Mouse (Mus musculus) thymus, adult 2 months (tissue): ENCODE measurements at regions not wholly inside any gene's neighbourhood (a gene's known extent, or its start where the extent isn't known, plus 50 kb on each side); places are given as distances from the start of the nearest gene placed in this dataset.
A peak's percentile ranks its signal among the peaks of the same experiment; 100 is the strongest.

Experiments used
- DNase-seq: peaks from one replicate; pipeline ENCODE4 v3.0.0; 2021
- H3K27ac ChIP-seq: fragments of 200-500 bp; 2 replicates; pipeline ENCODE4 v1.5.1; 2012; ENCODE audit warnings: low read length, control low read depth; ENCODE audit not compliant: control insufficient read depth, insufficient read depth
- H3K27me3 ChIP-seq: fragments of 200-500 bp; 2 replicates; pipeline ENCODE4 v1.6.1; 2012; ENCODE audit warnings: mild to moderate bottlenecking, low read length, moderate library complexity, mixed read lengths; ENCODE audit not compliant: control insufficient read depth, insufficient read depth
- H3K36me3 ChIP-seq: fragments of 200-500 bp; 2 replicates; pipeline ENCODE4 v1.6.1; 2012; ENCODE audit warnings: mild to moderate bottlenecking, low read length, moderate library complexity; ENCODE audit not compliant: control insufficient read depth, insufficient read depth
- H3K4me1 ChIP-seq: fragments of 200-500 bp; replicated peaks from 2 replicates; pipeline ENCODE4 v1.6.1; 2012; ENCODE audit warnings: low read length; ENCODE audit not compliant: control insufficient read depth, insufficient read depth
- H3K4me3 ChIP-seq: fragments of 200-500 bp; 2 replicates; pipeline ENCODE4 v1.5.1; 2012; ENCODE audit warnings: mild to moderate bottlenecking, low read length, control low read depth, moderate library complexity; ENCODE audit not compliant: control insufficient read depth, insufficient read depth
- CTCF ChIP-seq: fragments of 200-500 bp; IDR thresholded peaks from 2 replicates; pipeline ENCODE4 v1.5.1; 2012; ENCODE audit warnings: mild to moderate bottlenecking, control low read depth, low read length, moderate library complexity, borderline replicate concordance; ENCODE audit not compliant: control insufficient read depth, poor library complexity, insufficient read depth; ENCODE audit errors: extremely low read depth
- POLR2A ChIP-seq: fragments of 200-500 bp; IDR thresholded peaks from 2 replicates; pipeline ENCODE4 v1.6.1; 2012; ENCODE audit warnings: mild to moderate bottlenecking, low read length, control low read depth, moderate library complexity; ENCODE audit not compliant: control insufficient read depth, poor library complexity, insufficient read depth; ENCODE audit errors: extremely low read depth
- WGBS: fragments of 180-500 bp; shearing (Covaris S2); methylation state at CpG from one replicate; pipeline ENCODE4 v1.1.7; 2018; 5-methylcytosine and 5-hydroxymethylcytosine counted together

GRCm38 (mm10) chr5:77494601-77495000, 86.8 kb upstream of the Igfbp7 start:
- no peak for DNase-seq
- no peak overlapping the region for H3K4me3 ChIP-seq
- H3K27ac ChIP-seq: no peak overlapping the region
- H3K4me1 ChIP-seq: no peaks in the 10 kb centered on the region
- no peaks in the 10 kb centered on the region for H3K36me3 ChIP-seq
- WGBS: 71% methylated on average over 1 of the region's 1 CpGs
- H3K27me3 ChIP-seq: no peaks in the 10 kb centered on the region
- no peak for TF ChIP-seq POLR2A
- TF ChIP-seq CTCF: no peak

DNA sequence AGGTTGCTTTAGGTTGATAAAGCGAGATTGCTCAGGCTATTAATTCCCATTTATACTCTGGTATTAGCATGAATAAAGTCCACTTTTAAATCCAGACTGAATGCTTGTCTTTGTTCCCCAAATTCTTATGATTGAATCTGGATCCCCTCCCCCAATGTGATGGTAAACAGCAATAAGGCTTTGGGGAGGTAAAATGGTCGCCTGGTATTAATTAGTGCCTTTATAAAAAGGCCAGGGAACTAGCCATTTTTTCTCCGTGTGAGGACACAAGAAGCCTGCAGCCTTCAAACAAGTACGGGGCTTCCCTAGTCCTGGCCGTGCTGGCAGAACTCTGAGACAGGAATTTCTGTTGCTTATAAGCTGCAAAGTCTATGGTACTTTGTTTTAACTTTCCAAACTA, 81.1 kb upstream of the Igfbp7 start:
- WGBS: 95% methylated on average over 5 of the region's 5 CpGs
- no peak for DNase-seq

DNA sequence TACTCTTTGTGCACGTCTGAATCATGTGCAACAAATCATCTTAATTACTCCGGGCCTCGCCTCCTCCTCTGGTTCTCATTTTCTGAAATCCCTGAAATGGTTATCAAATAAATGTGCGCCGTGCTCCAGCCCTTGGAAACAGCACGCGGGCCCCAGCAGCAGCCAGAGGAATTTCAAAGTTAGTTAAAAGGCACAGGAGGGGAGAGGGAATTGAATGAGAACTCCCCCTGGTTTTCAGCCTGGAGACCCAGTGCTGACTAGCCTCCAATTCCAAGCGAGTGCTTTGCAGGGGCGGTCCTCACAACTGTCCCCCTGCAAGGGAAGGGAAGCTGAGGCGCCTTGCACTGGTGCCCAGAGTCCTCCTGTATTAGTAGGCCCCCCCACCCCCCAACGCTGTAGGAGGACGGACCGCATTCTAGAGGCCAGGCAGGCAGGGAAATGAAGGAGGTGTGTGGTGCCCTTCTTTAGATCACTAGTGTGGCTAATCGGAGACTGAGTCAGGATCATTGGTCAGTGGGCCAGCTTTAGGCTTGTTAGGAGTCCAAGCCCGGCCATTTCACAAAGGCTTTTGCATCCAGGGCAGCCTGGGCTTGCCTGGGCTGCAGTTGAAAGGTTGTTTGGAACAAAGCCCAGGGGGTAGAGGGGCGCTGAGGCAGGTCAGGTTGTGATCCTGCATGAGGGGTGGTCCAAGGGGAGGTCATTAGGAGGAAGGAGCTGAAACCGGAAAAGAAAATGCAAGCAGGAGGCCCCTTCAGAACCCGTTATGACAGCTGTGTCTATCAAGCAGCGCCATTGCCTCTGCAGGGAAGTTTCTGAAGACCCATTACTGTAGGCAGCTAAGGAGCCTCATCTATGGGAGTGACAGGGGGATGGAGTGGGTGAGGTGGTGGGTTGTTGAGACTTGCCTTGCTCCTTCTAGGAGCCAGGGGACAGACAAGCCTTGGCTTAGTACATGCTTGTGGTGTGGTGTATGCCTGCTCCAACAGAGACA, 80.3 kb upstream of the Igfbp7 start:
- Histone ChIP-seq H3K4me3 (no peak overlapping the region), H3K4me1 (peaks cover 9% of the 10 kb centered on the region), H3K27me3 (no peaks in the 10 kb centered on the region), H3K36me3 (no peaks in the 10 kb centered on the region), H3K27ac (no peak overlapping the region)
- no peak for DNase-seq
- TF ChIP-seq CTCF (no peak), POLR2A (no peak)
- WGBS: 66% methylated on average over 19 of the region's 19 CpGs

More for the DNA sequence above, 81.1 kb upstream of the Igfbp7 start:
- Histone ChIP-seq H3K27ac (no peak overlapping the region), H3K4me3 (no peak overlapping the region), H3K36me3 (no peaks in the 10 kb centered on the region), H3K27me3 (no peaks in the 10 kb centered on the region), H3K4me1 (peaks cover 9% of the 10 kb centered on the region)
- TF ChIP-seq POLR2A (no peak), CTCF (no peak)

- Histone ChIP-seq H3K27me3 (no peaks in the 10 kb centered on the region), H3K4me3 (no peak overlapping the region), H3K4me1 (peaks cover 13% of the 10 kb centered on the region), H3K27ac (no peak overlapping the region), H3K36me3 (no peaks in the 10 kb centered on the region)
- TF ChIP-seq CTCF (no peak), POLR2A (no peak)
- DNase-seq: peak; percentile 26
- WGBS: 33% methylated on average over 9 of the region's 9 CpGs
Measured at GRCm38 (mm10) chr5:77483053-77483717, 75.3 kb upstream of the Igfbp7 start.

GRCm38 (mm10) chr5:77481811-77482210, 74.0 kb upstream of the Igfbp7 start:
- DNase-seq: no peak
- Histone ChIP-seq H3K4me1 (peaks cover 4% of the 10 kb centered on the region; the same call in 1 of the 2 replicates), H3K36me3 (no peaks in the 10 kb centered on the region), H3K4me3 (no peak overlapping the region), H3K27me3 (no peaks in the 10 kb centered on the region), H3K27ac (no peak overlapping the region)
- WGBS: 86% methylated on average over 1 of the region's 1 CpGs
- TF ChIP-seq CTCF (no peak), POLR2A (no peak)

- WGBS: 91% methylated on average over 9 of the region's 9 CpGs
- Histone ChIP-seq H3K27me3 (no peaks in the 10 kb centered on the region), H3K4me1 (peaks cover 4% of the 10 kb centered on the region; the same call in 1 of the 2 replicates), H3K4me3 (no peak overlapping the region), H3K27ac (no peak overlapping the region), H3K36me3 (no peaks in the 10 kb centered on the region)
- no peak for DNase-seq
- TF ChIP-seq CTCF: no peak
- TF ChIP-seq POLR2A: no peak
Measured at GRCm38 (mm10) chr5:77477794-77478193, 70.0 kb upstream of the Igfbp7 start.
